Mouse (Mus musculus): Measurements from ENCODE around the gene Ptpra.

DNA sequence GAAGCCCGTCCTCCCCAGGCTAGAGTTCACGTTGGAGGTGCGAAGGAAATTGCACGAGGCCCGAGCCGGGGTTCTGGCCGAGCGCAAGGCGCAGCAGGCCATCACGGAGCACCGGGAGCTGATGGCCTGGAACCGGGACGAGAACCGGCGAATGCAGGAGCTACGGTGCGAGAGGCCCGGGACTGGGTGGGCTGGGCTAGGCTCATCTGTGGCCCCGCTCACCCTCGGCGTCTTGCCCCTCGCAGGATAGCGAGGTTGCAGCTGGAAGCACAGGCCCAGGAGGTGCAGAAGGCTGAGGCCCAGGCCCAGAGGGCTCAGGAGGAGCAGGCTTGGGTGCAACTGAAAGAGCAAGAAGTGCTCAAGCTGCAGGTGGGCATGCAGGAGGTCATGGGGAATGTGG is 114.0 kb downstream of the Ptpra start:
- TF ChIP-seq EP300 (IDR thresholded peaks at IDR 0.05; ENCODE audit: low read depth) (no peak), CTCF (IDR thresholded peaks at IDR 0.05; ENCODE audit: low read depth) (no peak)
